Mouse (Mus musculus) kidney, adult 10 weeks (tissue): ENCODE data around the gene Gm11562. TPM values are rescaled to one million over a fixed set of nuclear protein-coding genes. Genes with fewer than 3 reads are reported as not detected.

Source experiments
- polyA plus RNA-seq: library from polyadenylated mRNA; stranded (reverse); fragments of 350-450 nt; fragmentation: Illumina TruSeq; extraction: RNeasy Lipid Tissue Mini Kit (QIAGEN cat#74804); gene quantifications from one replicate; pipeline ENCODE4 v1.2.3, GENCODE M21; 2014; ENCODE audit warnings: low read depth, low replicate concordance

The Gm11562 gene
- not detected for polyA plus RNA-seq

DNA sequence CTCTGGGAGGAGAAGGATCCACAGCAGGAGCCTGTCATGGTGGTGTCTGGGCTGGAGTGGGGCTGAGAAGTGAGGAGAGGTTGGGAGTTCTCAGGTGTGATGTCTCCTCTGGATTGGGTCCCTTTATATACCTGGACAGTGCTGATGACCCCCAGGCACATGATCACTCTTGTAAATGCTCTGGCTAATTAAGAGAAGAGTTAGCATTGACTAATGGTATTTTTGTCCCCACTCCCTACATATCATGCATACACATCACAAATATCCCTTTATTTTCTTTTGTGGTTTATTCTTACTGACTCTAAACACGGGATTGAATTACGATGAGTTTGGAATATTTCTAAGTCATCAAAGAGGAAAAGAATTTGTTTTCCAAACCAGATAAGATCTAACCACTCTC is at the start of gene Gm11562:
Gm11562 (minus strand) TSS at position 101 of the 400 bp plus-strand sequence.

DNA sequence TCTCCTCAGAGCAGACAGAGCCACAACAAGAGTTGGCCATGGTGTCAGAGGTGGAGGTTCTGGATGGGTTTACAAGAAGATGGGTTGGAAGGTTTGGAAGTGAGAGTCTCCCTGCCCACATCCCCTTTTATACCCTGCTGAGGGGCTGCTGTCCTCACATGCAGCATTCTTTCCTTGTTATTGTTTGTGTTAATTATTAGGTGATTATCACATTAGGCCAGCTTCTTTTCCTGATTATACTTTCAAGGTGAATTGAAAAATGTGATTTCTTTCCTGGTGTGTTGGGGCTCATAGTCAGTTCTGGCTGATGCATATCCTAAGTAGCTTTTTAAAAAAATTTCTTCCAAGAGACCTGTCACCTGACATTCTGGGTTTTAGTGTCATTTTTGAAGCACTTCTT is 45.6 kb upstream of the Gm11562 start, which contains the start of gene Krtap4-6:
Krtap4-6 (minus strand) TSS at position 101 of the 400 bp plus-strand sequence.

DNA sequence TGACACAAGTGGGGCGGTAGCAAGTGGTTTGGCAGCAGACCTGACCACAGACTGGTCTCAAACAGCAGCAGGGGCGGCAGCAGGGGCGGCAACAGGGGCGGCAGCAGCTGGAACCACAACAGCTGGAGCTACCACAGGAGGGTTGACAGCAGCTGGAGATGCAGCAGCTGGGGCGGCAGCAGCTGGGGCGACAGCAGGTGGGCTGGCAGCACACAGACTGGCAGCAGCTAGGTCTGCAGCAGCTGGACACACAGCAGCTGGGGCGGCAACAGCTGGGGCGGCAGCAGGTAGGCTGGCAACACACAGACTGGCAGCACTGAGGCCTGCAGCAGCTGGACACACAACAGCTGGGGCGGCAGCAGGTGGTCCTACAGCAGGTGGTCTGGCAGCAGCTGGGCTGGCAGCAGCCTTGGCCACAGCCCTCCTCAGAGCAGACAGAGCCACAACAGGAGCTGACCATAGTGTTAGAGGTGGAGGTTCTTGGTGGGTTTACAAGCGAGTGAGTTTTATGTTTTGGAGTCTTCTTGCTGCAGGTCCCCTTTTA is 38.3 kb upstream of the Gm11562 start, which contains the start of gene Gm11563:
Gm11563 (minus strand) TSS at position 494 of the 544 bp plus-strand sequence.

DNA sequence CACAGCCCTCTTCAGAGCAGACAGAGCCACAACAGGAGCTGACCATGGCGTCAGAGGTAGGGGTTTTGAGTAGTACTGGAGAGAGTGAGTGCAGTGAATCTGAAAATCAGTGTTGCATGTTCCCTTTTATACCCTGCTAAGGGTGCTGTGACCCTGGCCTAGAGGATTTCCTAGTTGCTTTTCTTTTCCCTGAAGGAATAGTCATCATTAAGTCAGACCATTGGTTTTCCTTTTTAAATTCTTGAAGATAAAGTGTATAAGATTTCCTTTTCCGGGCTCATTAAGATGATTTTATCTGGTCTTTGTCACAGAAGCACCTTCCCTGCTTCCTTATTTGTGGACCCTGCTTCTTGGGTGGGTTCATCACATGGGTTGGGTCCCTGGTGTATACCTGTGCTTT is 29.9 kb upstream of the Gm11562 start, which contains the start of gene Gm11555:
Gm11555 (minus strand) TSS at position 101 of the 400 bp plus-strand sequence.

DNA sequence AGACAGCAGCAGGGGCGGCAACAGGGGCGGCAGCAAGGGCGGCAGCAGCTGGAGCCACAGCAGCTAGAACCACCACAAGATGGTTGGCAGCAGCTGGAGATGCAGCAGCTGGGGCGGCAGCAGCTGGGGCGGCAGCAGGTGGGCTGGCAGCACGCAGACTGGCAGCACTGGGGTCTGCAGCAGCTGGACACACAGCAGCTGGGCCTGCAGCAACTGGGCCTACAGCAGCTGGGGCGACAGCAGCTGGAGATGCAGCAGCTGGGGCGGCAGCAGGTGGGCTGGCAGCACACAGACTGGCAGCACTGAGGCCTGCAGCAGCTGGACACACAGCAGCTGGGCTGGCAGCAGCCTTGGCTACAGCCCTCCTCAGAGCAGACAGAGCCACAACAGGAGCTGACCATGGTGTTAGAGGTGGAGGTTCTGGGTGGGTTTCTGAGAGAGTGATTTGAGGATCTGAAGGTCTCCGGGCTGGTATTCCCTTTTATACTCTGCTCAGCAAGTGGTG is 23.5 kb upstream of the Gm11562 start, which contains the start of gene Krtap4-7:
Krtap4-7 (minus strand) TSS at position 455 of the 505 bp plus-strand sequence.

DNA sequence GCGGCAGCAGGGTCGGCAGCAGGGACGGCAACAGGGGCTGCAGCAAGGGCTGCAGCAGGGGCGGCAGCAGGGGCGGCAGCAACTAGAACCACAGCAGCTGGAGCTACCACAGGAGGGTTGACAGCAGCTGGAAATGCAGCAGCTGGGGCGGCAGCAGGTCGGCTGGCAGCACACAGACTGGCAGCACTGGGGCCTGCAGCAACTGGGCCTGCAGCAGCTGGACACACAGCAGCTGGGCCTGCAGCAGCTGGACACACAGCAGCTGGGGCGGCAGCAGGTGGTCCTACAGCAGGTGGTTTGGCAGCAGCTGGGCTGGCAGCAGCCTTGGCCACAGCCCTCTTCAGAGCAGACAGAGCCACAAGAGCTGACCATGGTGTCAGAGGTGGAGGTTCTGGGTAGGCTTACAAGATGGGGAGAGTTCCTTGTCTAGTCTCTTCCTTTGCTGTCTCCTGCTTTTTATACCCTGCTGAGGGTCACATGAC is 14.5 kb upstream of the Gm11562 start, which contains the start of gene Krtap4-2:
Krtap4-2 (minus strand) TSS at position 432 of the 482 bp plus-strand sequence.

DNA sequence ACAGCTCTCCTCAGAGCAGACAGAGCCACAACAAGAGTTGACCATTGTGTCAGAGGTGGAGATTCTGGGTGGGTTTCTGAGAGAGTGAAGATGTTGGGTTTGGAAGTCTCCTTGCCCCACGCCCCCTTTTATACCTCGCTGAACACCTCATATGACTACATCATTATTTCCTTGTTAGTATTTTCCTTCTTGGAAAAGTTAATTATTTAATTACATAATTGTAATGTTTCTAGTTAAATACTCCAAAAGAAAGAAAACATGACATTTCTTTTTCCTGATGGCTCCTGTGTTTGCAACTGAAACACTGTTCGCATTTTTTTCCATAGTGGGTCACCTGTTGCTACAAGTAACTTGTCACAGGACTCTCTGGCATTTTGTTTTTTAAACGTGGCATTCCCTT is 7.9 kb upstream of the Gm11562 start, which contains the start of gene Krtap4-1:
Krtap4-1 (minus strand) TSS at position 101 of the 400 bp plus-strand sequence.

DNA sequence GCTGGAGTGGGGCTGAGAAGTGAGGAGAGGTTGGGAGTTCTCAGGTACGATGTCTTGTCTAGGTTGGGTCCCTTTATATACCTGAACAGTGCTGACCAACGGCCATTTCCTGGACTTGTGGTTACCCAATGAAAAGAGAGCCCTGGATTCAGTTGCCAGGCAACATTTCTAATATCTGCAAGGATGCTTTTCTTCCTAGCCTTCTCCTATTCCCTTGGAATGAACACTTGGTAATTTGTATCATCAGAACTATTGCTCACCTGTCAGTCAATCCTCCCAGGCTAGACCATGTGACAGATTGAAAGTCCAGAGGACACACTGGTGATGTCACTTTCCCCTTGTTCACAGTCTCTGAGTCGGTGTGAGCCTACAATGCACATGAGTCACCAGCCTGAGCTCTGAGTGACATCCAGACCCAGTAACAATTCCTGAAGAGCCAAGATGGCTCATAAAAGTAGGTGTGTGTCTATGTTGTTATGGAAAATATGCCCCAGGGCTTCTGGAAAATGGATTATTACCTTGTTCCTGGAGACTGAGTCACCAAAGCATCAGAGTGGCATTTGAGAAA is 5.4 kb downstream of the Gm11562 start, which contains the start of gene Krtap2-4:
Krtap2-4 (minus strand) TSS at position 51 of the 568 bp plus-strand sequence.

DNA sequence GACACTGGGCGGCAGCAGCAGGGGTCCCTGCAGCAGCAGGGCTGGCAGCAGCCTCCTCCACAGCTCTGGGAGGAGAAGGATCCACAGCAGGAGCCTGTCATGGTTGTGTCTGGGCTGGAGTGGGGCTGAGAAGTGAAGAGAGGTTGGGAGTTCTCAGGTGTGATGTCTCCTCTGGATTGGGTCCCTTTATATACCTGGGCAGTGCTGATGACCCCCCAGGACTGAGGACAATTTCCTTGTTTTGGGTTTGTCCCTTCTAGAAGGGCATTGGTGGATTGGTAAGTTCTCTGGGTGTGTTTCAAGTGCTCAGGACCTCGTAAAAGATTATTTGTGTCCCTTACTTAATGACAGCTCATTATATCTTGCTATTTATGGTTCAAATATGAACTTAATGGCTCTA is 10.1 kb downstream of the Gm11562 start, which contains the start of gene Gm11937:
Gm11937 (minus strand) TSS at position 101 of the 400 bp plus-strand sequence.

DNA sequence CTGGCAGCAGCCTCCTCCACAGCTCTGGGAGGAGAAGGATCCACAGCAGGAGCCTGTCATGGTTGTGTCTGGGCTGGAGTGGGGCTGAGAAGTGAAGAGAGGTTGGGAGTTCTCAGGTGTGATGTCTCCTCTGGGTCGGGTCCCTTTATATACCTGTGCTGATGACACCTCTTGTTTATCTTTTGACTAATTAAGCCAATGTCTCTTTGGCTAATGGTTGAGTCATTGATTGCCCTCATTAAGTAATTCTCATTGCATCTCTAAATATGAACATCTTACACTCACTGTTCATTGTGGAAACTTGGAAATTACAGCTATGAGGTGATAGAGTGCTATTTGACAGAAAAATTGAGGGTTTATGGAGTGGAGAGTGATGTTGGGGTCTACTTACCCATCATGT is 17.0 kb downstream of the Gm11562 start, which contains the start of gene Gm11938:
Gm11938 (minus strand) TSS at position 101 of the 400 bp plus-strand sequence.

DNA sequence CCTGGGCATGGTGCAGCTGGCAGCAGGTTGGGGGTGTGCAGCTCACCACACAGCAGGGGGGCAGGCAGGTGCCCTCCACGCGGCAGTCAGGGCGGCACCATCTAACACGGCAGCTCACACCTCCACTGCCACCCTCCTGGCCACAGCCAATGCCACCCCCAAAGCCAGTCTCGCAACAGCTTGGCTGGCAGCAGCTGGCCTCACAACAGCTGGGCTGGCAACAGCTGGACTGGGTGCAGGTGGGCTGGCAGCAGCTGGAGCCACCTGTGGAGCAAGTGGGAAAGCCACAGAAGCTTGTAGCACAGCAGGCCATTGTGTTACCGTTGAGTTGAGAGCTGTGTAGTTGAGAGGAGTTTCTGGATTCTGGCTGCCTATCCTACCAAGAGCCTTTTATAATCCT is 22.5 kb downstream of the Gm11562 start, which contains the start of gene Krtap9-3:
Krtap9-3 (minus strand) TSS at position 364 of the 400 bp plus-strand sequence.

DNA sequence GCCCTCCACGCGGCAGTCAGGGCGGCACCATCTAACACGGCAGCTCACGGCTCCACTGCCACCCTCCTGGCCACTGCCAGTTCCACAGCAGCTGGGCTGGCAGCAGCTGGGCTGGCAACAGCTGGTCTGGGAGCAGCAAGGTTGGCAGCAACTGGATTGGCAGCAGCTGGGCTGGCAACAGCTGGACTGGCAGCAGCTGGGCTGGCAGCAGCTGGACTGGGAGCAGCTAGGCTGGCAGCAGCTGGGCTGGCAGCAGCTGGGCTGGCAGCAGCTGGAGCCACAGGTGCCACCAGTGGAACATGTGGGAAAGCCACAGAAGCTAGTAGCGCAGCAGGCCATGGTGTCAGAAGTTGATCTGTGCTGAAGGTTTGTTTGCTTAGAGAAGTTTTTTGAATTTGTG is 29.3 kb downstream of the Gm11562 start, which contains the start of gene Krtap1-3:
Krtap1-3 (minus strand) TSS at position 359 of the 400 bp plus-strand sequence.

DNA sequence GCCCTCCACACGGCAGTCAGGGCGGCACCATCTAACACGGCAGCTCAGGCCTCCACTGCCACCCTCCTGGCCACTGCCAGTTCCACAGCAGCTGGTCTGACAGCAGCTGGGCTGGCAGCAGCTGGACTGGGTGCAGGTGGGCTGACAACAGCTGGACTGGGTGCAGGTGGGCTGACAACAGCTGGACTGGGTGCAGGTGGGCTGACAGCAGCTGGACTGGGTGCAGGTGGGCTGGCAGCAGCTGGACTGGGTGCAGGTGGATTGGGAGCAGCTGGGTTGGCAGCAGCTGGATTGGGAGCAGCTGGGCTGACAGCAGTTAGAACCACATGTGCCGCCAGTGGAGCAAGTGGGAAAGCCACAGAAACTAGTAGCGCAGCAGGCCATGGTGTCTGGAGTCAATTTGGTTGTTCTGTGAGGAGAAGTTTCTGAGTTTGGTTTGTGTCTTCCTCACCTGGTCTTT is 37.0 kb downstream of the Gm11562 start, which contains the start of gene Krtap1-4:
Krtap1-4 (minus strand) TSS at position 410 of the 460 bp plus-strand sequence.

DNA sequence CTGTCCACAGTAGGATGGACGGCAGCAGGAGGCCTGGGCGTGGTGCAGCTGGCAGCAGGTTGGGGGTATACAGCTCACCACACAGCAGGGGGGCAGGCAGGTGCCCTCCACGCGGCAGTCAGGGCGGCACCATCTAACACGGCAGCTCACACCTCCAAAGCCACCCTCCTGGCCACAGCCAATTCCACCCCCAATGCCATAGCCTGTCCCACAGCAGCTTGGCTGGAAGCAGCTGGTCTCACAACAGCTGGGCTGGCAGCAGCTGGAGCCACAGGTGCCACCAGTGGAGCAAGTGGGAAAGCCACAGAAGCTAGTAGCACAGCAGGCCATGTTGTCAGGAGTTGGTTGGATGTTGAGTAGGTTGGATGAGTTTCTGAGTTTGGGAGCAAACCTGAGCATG is 39.6 kb downstream of the Gm11562 start, which contains the start of gene Krtap1-5:
Krtap1-5 (minus strand) TSS at position 381 of the 400 bp plus-strand sequence.

Other genes with a start within 250 kb of the Gm11562 start
- gene Krt28, start 245.5 kb downstream of the Gm11562 start, polyA plus RNA-seq, result not detected
- 20.3 TPM for gene Krt10, start 231.1 kb downstream of the Gm11562 start, polyA plus RNA-seq
- not detected for gene Krt12, start 198.2 kb downstream of the Gm11562 start, polyA plus RNA-seq
- 0.53 TPM for gene Krt20, start 182.3 kb downstream of the Gm11562 start, polyA plus RNA-seq
- gene Krt23, start 127.3 kb downstream of the Gm11562 start, polyA plus RNA-seq, result 2.7 TPM
- gene Krt39, start 99.1 kb downstream of the Gm11562 start, polyA plus RNA-seq, result not detected
- not detected for gene Krt40, start 77.3 kb downstream of the Gm11562 start, polyA plus RNA-seq
- gene Krtap3-3, start 69.6 kb downstream of the Gm11562 start, polyA plus RNA-seq, result not detected
- gene Krtap3-2, start 63.6 kb downstream of the Gm11562 start, polyA plus RNA-seq, result not detected
- gene Gm11939, start 61.0 kb downstream of the Gm11562 start, polyA plus RNA-seq, result not detected
- not detected for gene Krtap3-1, start 53.8 kb downstream of the Gm11562 start, polyA plus RNA-seq
- not detected for gene Krtap1-5, start 39.4 kb downstream of the Gm11562 start, polyA plus RNA-seq
- not detected for gene Krtap1-4, start 36.8 kb downstream of the Gm11562 start, polyA plus RNA-seq
- not detected for gene Krtap1-3, start 29.1 kb downstream of the Gm11562 start, polyA plus RNA-seq
- not detected for gene Krtap9-3, start 22.3 kb downstream of the Gm11562 start, polyA plus RNA-seq
- gene Gm11938, start 17.1 kb downstream of the Gm11562 start, polyA plus RNA-seq, result not detected
- not detected for gene Gm11937, start 10.2 kb downstream of the Gm11562 start, polyA plus RNA-seq
- gene Krtap2-4, start 5.6 kb downstream of the Gm11562 start, polyA plus RNA-seq, result not detected
- gene Krtap4-1, start 7.8 kb upstream of the Gm11562 start, polyA plus RNA-seq, result not detected
- gene Krtap4-2, start 14.6 kb upstream of the Gm11562 start, polyA plus RNA-seq, result not detected
- not detected for gene Krtap4-7, start 23.7 kb upstream of the Gm11562 start, polyA plus RNA-seq
- gene Gm11555, start 29.8 kb upstream of the Gm11562 start, polyA plus RNA-seq, result not detected
- not detected for gene Gm11563, start 38.5 kb upstream of the Gm11562 start, polyA plus RNA-seq
- gene Krtap4-6, start 45.5 kb upstream of the Gm11562 start, polyA plus RNA-seq, result not detected
- not detected for gene Gm14190, start 70.3 kb upstream of the Gm11562 start, polyA plus RNA-seq
- gene Gm14180, start 113.9 kb upstream of the Gm11562 start, polyA plus RNA-seq, result not detected
- gene Gm11595, start 152.5 kb upstream of the Gm11562 start, polyA plus RNA-seq, result not detected
- gene Krtap4-8, start 160.3 kb upstream of the Gm11562 start, polyA plus RNA-seq, result not detected
- gene Krtap4-9, start 164.8 kb upstream of the Gm11562 start, polyA plus RNA-seq, result not detected
- not detected for gene Gm11596, start 173.0 kb upstream of the Gm11562 start, polyA plus RNA-seq
- gene Gm11569, start 178.5 kb upstream of the Gm11562 start, polyA plus RNA-seq, result not detected
- not detected for gene Gm11554, start 184.0 kb upstream of the Gm11562 start, polyA plus RNA-seq
- not detected for gene Krtap4-13, start 189.5 kb upstream of the Gm11562 start, polyA plus RNA-seq
- not detected for gene Gm11564, start 195.2 kb upstream of the Gm11562 start, polyA plus RNA-seq
- not detected for gene 2300003K06Rik, start 217.6 kb upstream of the Gm11562 start, polyA plus RNA-seq
- gene Krtap4-16, start 231.2 kb upstream of the Gm11562 start, polyA plus RNA-seq, result not detected
- gene Gm11568, start 237.5 kb upstream of the Gm11562 start, polyA plus RNA-seq, result not detected
- gene Gm11559, start 244.0 kb upstream of the Gm11562 start, polyA plus RNA-seq, result not detected